Mouse (Mus musculus): Measurements from ENCODE around the gene Tmem254a. TPM values are rescaled to one million over a fixed set of nuclear protein-coding genes. Genes with fewer than 3 reads are reported as not detected.
"Not testable (repeated sequence)": the region's sequence is repeated elsewhere in the genome, so short reads cannot be mapped to it uniquely, and the experiment has no call there.

The Tmem254a gene
- 5.7 and 6.4 TPM in 2 replicates for polyA plus RNA-seq (2012; rRNA removed)

DNA sequence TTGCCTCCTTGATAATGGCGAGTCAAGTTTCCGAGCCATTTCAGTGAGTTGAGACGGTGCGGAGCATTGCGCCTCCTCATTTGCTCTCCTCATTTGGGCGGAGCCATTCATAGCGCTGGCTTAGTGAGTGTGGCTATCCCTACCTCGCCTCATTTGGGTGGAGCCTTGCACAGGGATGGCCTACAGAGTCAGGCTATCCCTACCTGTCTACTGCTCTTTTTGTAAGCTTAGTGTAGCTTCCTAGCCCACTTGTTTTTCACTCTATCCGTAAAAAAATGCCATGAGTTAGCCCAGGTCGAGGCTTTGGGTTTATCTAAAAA lies at the start of gene Tmem254a:
Gene Tmem254a (minus strand): TSS at position 111 of the 320 bp plus-strand sequence.
- WGBS: no CpG with 5 or more reads among the region's 10 CpGs
- not testable (repeated sequence) for H3K4me3 ChIP-seq (ENCODE audit: low read depth, low read length); H3K4me1 ChIP-seq (ENCODE audit: control insufficient read depth, insufficient read depth, insufficient read length, low read length); H3K36me3 ChIP-seq (ENCODE audit: control insufficient read depth, insufficient read depth, low read length); H3K27me3 ChIP-seq (ENCODE audit: control insufficient read depth, insufficient read depth, low read length); H3K27ac ChIP-seq (ENCODE audit: insufficient read depth, low read depth, low read length)

DNA sequence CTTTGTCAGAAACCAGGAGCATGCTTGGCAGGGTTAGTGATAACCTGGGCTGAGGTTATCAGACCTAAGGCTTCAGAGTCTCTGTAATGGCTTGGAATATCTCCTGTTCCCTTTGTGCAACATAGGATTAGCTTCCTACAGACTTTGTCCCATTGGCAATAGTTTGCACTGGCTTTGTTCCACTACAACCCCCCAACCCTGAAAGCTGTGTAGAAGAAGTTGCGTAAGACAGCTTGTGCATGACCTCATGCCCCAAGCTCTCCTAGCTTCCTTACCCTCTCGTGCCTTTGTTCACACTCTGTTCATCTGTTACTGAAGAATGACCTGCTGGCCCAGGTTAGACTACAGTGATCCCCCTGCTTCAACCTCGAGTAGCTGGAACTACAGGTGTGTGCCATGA lies 30.4 kb upstream of the Tmem254a start:
- H3K4me1 ChIP-seq (ENCODE audit: control insufficient read depth, insufficient read depth, insufficient read length, low read length); H3K27me3 ChIP-seq (ENCODE audit: control insufficient read depth, insufficient read depth, low read length); H3K4me3 ChIP-seq (ENCODE audit: low read depth, low read length); H3K27ac ChIP-seq (ENCODE audit: insufficient read depth, low read depth, low read length); H3K36me3 ChIP-seq (ENCODE audit: control insufficient read depth, insufficient read depth, low read length): not testable (repeated sequence)
- no CpG with 5 or more reads among the region's 3 CpGs for WGBS

DNA sequence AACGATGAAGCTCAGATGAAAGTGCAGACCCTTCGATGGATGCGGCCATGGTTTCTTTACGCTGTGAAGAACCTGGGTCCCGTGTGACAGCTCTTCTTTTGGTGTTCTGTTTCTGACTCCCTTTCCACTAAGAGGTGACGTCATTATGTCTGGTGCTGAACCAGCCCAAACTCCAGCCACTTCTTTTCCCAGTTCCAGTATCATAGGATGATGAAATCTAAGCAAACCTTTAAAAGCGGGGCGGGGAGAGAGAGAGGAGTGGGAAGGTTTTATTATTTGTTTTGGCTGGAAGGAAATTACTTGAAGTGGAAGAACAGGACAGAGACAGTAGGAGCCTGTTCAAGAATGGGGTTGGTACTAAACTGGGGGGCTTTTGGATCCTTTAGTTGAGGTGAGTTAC lies 10.5 kb upstream of the Tmem254a start, which contains the start of gene Cphx1:
Gene Cphx1 (plus strand): TSS at position 301 of the 400 bp plus-strand sequence.
- not testable (repeated sequence) for H3K27ac ChIP-seq (ENCODE audit: insufficient read depth, low read depth, low read length); H3K36me3 ChIP-seq (ENCODE audit: control insufficient read depth, insufficient read depth, low read length); H3K4me3 ChIP-seq (ENCODE audit: low read depth, low read length); H3K27me3 ChIP-seq (ENCODE audit: control insufficient read depth, insufficient read depth, low read length); H3K4me1 ChIP-seq (ENCODE audit: control insufficient read depth, insufficient read depth, insufficient read length, low read length)
- WGBS: no CpG with 5 or more reads among the region's 8 CpGs

DNA sequence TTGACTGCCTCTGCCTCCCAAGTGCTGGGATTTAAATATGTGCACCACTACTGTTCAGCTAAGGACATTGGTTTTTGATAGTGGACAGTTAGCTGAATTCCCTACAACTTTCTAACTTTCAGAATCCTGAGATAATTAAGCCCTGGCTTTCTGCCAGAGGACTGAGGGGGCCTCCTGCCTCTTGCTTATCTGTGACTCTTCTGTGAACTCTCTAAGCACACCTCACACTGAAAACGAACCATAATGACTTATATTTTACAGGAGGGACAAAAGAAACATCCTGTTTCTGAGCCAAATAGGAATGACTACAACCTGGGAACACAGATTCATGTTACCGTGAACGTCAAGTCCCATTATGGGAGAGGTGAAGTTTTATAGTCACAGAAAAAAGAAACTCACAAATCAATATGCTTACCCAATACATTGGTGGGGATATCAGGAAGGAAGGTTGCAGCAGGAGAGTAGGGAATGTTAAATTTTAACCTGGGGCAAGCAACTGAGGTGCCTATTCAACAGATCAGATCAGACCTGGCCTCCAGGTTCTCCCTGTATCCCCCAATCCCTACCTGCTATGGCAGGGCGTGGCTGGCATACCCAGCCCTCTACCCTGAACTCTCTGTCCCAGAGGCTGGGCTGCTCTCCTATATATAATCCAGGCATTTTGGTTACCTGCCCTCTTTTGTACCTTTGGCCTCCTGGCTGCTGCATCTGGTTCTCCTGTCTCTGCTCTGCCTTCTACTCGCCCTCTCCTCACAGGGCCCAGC lies 9.6 kb upstream of the Tmem254a start:
- H3K4me3 ChIP-seq (ENCODE audit: low read depth, low read length); H3K27ac ChIP-seq (ENCODE audit: insufficient read depth, low read depth, low read length); H3K4me1 ChIP-seq (ENCODE audit: control insufficient read depth, insufficient read depth, insufficient read length, low read length); H3K27me3 ChIP-seq (ENCODE audit: control insufficient read depth, insufficient read depth, low read length); H3K36me3 ChIP-seq (ENCODE audit: control insufficient read depth, insufficient read depth, low read length): not testable (repeated sequence)
- no CpG with 5 or more reads among the region's 5 CpGs for WGBS

DNA sequence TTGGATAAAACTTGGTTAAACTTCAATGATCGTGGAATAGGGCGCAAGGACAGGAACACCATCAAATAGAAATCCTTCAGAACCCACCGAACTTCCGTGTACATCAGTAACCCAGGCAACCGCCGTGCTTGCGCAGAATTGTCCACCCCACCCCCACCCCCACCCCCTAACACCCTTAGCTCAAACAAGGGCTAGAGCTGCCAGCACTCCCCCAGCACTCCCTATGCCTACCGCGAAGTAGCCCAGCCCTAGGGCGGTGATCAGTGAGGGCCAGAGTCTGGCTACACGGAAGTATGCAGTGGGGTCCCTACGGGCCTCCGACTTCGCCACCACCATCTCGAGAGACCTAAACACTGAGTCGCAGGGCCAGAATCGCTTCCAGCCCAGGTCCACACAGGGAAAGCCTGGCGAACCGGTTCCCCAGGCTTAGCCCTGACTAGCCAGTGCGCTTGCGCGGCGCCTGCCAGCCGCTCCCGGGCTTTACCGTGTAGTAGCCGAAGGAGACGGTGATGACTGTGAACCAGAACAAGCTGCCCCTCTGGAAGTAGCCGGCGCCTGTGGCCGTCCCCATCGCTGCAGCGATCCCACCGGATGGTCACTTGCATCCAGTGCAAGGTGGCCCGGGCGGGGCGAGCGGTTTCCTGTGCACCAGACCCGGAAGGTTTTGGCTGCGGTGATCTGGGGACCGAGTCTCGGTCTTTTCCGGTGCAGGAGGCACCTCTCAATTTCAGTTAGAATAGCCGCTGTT lies 484 bp downstream of the Tmem254a start:
- H3K27ac ChIP-seq (ENCODE audit: insufficient read depth, low read depth, low read length); H3K4me3 ChIP-seq (ENCODE audit: low read depth, low read length); H3K27me3 ChIP-seq (ENCODE audit: control insufficient read depth, insufficient read depth, low read length); H3K36me3 ChIP-seq (ENCODE audit: control insufficient read depth, insufficient read depth, low read length); H3K4me1 ChIP-seq (ENCODE audit: control insufficient read depth, insufficient read depth, insufficient read length, low read length): not testable (repeated sequence)
- no CpG with 5 or more reads among the region's 44 CpGs for WGBS

DNA sequence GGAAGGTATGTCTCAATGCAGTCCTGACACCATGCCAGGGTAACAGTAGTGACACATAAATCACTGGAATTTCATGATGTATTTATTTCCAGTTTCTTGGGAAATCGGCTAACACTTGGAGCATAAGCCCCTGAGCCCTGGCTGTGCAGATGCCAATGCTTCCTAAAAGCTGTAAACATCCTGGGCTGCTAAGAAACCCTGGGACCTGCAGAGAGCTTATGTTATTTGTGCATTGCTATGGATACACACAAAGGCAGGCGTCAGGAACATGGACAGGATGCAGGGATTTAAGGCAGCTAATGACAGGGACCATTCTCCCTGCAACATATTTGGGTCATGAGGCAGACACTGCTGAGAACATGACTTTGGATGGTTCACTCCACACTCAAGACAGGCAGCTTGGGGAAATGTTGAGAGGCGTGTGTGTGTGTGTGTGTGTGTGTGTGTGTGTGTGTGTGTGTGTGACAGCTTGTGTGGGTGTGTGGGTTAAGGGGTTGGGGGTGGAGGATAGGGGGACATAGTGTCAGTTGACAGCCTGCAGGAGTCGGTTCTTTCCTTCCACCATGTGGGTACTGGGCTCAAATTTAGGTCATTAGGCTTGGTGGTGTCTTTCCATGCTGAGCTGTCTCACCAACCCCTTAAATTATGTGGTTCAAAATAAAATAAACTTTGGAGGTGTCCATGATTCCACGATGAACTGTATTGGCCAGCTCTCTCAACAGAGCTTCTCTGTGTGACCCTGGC lies 8.9 kb downstream of the Tmem254a start:
- H3K36me3 ChIP-seq (ENCODE audit: control insufficient read depth, insufficient read depth, low read length); H3K27me3 ChIP-seq (ENCODE audit: control insufficient read depth, insufficient read depth, low read length): not testable (repeated sequence)

DNA sequence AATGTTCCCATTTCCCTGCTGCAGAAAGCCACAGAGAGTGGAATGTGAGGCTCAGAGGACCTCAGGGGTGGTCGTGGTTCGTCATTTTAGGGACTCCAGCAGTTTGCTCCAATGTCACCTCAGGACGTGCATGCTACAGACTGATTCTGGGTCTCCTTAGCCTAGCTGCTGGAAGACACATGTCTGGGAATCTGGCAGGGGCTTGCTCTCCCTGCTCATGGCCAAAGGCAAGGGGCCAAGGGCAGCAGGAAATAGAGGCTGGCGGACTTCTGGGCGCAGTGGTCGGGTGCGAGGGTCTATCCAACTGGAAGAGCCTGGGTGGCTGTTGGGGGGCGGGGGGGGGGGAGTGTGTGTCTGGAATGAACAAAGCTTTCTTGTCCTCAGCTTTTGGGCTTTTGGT lies 18.5 kb downstream of the Tmem254a start:
- not testable (repeated sequence) for H3K36me3 ChIP-seq (ENCODE audit: control insufficient read depth, insufficient read depth, low read length); H3K4me3 ChIP-seq (ENCODE audit: low read depth, low read length); H3K4me1 ChIP-seq (ENCODE audit: control insufficient read depth, insufficient read depth, insufficient read length, low read length); H3K27me3 ChIP-seq (ENCODE audit: control insufficient read depth, insufficient read depth, low read length); H3K27ac ChIP-seq (ENCODE audit: insufficient read depth, low read depth, low read length)
- no CpG with 5 or more reads among the region's 8 CpGs for WGBS

More for the DNA sequence above, 8.9 kb downstream of the Tmem254a start:
- not testable (repeated sequence) for H3K4me3 ChIP-seq (ENCODE audit: low read depth, low read length); H3K27ac ChIP-seq (ENCODE audit: insufficient read depth, low read depth, low read length); H3K4me1 ChIP-seq (ENCODE audit: control insufficient read depth, insufficient read depth, insufficient read length, low read length)
- WGBS: no CpG with 5 or more reads among the region's 5 CpGs

DNA sequence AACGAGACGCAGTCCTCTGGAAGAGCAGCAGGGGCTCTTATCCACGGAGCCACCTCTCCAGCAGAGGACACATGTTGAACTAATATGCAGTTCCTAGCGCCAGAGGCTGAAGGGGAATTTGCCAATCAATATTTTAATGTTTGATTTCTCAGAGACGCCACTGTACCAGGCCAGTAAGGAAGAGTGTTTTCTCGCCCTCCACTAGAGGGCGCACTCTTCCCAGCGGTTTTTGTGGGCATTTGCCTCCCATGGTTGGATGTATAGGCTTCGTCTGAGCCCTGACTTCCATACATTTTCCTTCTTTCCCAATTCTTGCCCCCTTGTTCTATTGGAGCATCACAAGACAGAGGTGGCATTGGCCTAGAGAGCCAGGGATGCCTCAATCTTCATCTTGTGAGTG lies 20.2 kb downstream of the Tmem254a start:
- not testable (repeated sequence) for H3K4me3 ChIP-seq (ENCODE audit: low read depth, low read length); H3K27me3 ChIP-seq (ENCODE audit: control insufficient read depth, insufficient read depth, low read length); H3K4me1 ChIP-seq (ENCODE audit: control insufficient read depth, insufficient read depth, insufficient read length, low read length); H3K27ac ChIP-seq (ENCODE audit: insufficient read depth, low read depth, low read length); H3K36me3 ChIP-seq (ENCODE audit: control insufficient read depth, insufficient read depth, low read length)
- WGBS: no CpG with 5 or more reads among the region's 9 CpGs

DNA sequence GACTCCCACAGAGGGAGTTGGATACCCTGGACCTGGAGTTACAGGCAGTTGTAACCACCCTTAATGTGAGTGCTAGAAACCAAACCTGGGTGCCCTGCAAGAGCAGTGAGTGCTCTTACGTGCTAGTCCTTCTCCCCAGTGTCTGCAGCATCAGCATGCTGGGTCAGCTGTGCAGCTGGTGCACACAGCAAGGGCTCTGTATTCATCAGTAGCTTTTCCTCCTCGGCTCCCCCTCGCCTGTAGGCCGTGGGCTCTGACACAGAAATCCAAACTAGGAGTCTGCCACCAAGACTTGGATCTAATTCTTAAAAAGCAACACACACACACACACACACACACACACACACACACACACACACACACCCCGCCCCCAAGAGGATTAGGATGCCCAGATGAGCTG lies 22.2 kb downstream of the Tmem254a start:
- H3K36me3 ChIP-seq (ENCODE audit: control insufficient read depth, insufficient read depth, low read length); H3K4me1 ChIP-seq (ENCODE audit: control insufficient read depth, insufficient read depth, insufficient read length, low read length); H3K27me3 ChIP-seq (ENCODE audit: control insufficient read depth, insufficient read depth, low read length); H3K27ac ChIP-seq (ENCODE audit: insufficient read depth, low read depth, low read length); H3K4me3 ChIP-seq (ENCODE audit: low read depth, low read length): not testable (repeated sequence)
- 70% methylated on average over 1 of the region's 5 CpGs for WGBS

DNA sequence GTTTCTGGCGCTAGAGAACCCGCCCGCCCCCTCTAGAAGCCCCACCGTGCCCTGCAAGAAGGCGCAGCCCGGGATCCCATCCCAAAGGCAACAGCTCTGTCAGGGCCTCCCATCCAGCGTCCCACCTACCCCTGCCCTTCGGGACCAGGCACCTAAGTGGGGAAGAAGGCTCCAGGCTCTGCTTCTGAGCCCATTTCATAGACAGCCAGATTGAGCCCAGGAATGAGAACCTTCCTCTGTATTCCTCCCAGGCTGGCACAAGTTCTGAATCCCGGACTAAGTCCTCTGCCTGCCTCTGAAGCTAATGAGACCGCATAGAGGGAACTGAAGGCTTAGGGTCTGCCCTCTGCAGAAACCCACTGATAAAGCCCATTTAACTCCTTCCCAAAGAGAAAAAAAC lies 24.5 kb downstream of the Tmem254a start, which contains the start of gene Plac9a:
Gene Plac9a (minus strand): TSS at position 101 of the 400 bp plus-strand sequence.
- H3K4me3 ChIP-seq (ENCODE audit: low read depth, low read length); H3K27me3 ChIP-seq (ENCODE audit: control insufficient read depth, insufficient read depth, low read length); H3K36me3 ChIP-seq (ENCODE audit: control insufficient read depth, insufficient read depth, low read length); H3K4me1 ChIP-seq (ENCODE audit: control insufficient read depth, insufficient read depth, insufficient read length, low read length); H3K27ac ChIP-seq (ENCODE audit: insufficient read depth, low read depth, low read length): not testable (repeated sequence)
- no CpG with 5 or more reads among the region's 10 CpGs for WGBS

DNA sequence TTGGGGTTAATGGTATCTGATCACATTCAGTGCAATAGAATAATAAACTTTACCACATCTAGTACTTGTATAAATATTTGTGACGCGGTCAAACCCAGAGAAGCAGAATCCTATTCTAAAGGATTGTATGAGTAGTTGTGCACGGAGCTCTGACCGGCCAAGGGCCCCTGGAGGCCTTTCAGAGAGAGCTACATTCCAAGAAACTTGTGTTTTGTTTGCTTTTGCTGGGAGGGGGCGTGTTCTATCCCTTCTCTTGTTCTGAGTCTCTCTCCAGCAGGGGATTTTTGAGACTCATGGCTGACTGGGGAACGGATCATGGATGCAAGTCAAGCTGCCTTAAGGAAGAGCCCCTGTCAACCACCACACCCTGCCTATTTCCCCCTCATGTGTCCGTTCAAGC lies 31.8 kb downstream of the Tmem254a start:
- H3K36me3 ChIP-seq (ENCODE audit: control insufficient read depth, insufficient read depth, low read length); H3K27ac ChIP-seq (ENCODE audit: insufficient read depth, low read depth, low read length); H3K27me3 ChIP-seq (ENCODE audit: control insufficient read depth, insufficient read depth, low read length); H3K4me3 ChIP-seq (ENCODE audit: low read depth, low read length); H3K4me1 ChIP-seq (ENCODE audit: control insufficient read depth, insufficient read depth, insufficient read length, low read length): not testable (repeated sequence)
- WGBS: no CpG with 5 or more reads among the region's 7 CpGs
